Mouse (Mus musculus) pancreas, adult 10 weeks (tissue): Measurements from ENCODE around the gene Tnfsf9. TPM values are rescaled to one million over a fixed set of nuclear protein-coding genes. Genes with fewer than 3 reads are reported as not detected.

Source experiments
- polyA plus RNA-seq: library from polyadenylated mRNA; stranded (reverse); fragments of 350-450 nt; fragmentation: Illumina TruSeq; extraction: RNeasy Lipid Tissue Mini Kit (QIAGEN cat#74804); gene quantifications from one replicate; pipeline ENCODE4 v1.2.3, GENCODE M21; 2015; ENCODE audit warnings: low read depth, low replicate concordance; ENCODE audit not compliant: insufficient read depth

Gene Tnfsf9
- polyA plus RNA-seq: 1.3 TPM

GRCm38 (mm10) chr17:57105181-57106034 is at the start of gene Tnfsf9:
Gene Tnfsf9 (plus strand): TSS chr17:57105325.

GRCm38 (mm10) chr17:57058891-57059485 is 46.1 kb upstream of the Tnfsf9 start, which contains the start of gene Crb3:
Gene Crb3 (plus strand): TSS chr17:57059105.

GRCm38 (mm10) chr17:57059486-57059977 is 45.6 kb upstream of the Tnfsf9 start, which contains the start of gene Slc25a23:
Gene Slc25a23 (minus strand): TSS chr17:57059863.

GRCm38 (mm10) chr17:57078336-57078735 is 26.8 kb upstream of the Tnfsf9 start, which contains the start of gene Dennd1c:
Gene Dennd1c (minus strand): TSS chr17:57078514.

GRCm38 (mm10) chr17:57087049-57087832 is 17.9 kb upstream of the Tnfsf9 start, which contains the start of gene Tubb4a:
Gene Tubb4a (minus strand): TSS chr17:57087782.

GRCm38 (mm10) chr17:57148994-57149803 is 44.1 kb downstream of the Tnfsf9 start, which contains the start of gene Cd70:
Gene Cd70 (minus strand): TSS chr17:57149777.

Other genes with a start within 250 kb of the Tnfsf9 start
- not detected for gene Acsbg2, start 230.9 kb upstream of the Tnfsf9 start, polyA plus RNA-seq
- gene 1700061G19Rik, start 229.8 kb upstream of the Tnfsf9 start, polyA plus RNA-seq: not detected
- 6.3 TPM for gene Mllt1, start 169.9 kb upstream of the Tnfsf9 start, polyA plus RNA-seq
- not detected for gene Acer1, start 123.2 kb upstream of the Tnfsf9 start, polyA plus RNA-seq
- gene Clpp, start 115.0 kb upstream of the Tnfsf9 start, polyA plus RNA-seq: 19.7 TPM
- gene Alkbh7, start 108.0 kb upstream of the Tnfsf9 start, polyA plus RNA-seq: 10.0 TPM
- gene Pspn, start 105.3 kb upstream of the Tnfsf9 start, polyA plus RNA-seq: not detected
- 7.4 TPM for gene Gtf2f1, start 94.0 kb upstream of the Tnfsf9 start, polyA plus RNA-seq
- gene Gm17949, start 93.9 kb upstream of the Tnfsf9 start, polyA plus RNA-seq: not detected
- gene Khsrp, start 73.8 kb upstream of the Tnfsf9 start, polyA plus RNA-seq: 14.1 TPM
- not detected for gene Slc25a41, start 63.7 kb upstream of the Tnfsf9 start, polyA plus RNA-seq
- 20.0 TPM for gene Crb3, start 46.2 kb upstream of the Tnfsf9 start, polyA plus RNA-seq
- 15.4 TPM for gene Slc25a23, start 45.5 kb upstream of the Tnfsf9 start, polyA plus RNA-seq
- 3.3 TPM for gene Dennd1c, start 26.8 kb upstream of the Tnfsf9 start, polyA plus RNA-seq
- gene Tubb4a, start 17.5 kb upstream of the Tnfsf9 start, polyA plus RNA-seq: 1.5 TPM
- not detected for gene Cd70, start 44.5 kb downstream of the Tnfsf9 start, polyA plus RNA-seq
- gene Tnfsf14, start 88.9 kb downstream of the Tnfsf9 start, polyA plus RNA-seq: not detected
- 236 TPM for gene C3, start 122.8 kb downstream of the Tnfsf9 start, polyA plus RNA-seq
- 23.7 TPM for gene Gpr108, start 143.1 kb downstream of the Tnfsf9 start, polyA plus RNA-seq
- 19.2 TPM for gene Trip10, start 144.1 kb downstream of the Tnfsf9 start, polyA plus RNA-seq
- 2.0 TPM for gene Vav1, start 173.8 kb downstream of the Tnfsf9 start, polyA plus RNA-seq